Mouse (Mus musculus): ENCODE measurements around the gene Large2.

The Large2 gene

GRCm38 (mm10) chr2:92371971-92372690 is 2.5 kb downstream of the Large2 start:
- peak; percentile 38 for DNase-seq

DNA sequence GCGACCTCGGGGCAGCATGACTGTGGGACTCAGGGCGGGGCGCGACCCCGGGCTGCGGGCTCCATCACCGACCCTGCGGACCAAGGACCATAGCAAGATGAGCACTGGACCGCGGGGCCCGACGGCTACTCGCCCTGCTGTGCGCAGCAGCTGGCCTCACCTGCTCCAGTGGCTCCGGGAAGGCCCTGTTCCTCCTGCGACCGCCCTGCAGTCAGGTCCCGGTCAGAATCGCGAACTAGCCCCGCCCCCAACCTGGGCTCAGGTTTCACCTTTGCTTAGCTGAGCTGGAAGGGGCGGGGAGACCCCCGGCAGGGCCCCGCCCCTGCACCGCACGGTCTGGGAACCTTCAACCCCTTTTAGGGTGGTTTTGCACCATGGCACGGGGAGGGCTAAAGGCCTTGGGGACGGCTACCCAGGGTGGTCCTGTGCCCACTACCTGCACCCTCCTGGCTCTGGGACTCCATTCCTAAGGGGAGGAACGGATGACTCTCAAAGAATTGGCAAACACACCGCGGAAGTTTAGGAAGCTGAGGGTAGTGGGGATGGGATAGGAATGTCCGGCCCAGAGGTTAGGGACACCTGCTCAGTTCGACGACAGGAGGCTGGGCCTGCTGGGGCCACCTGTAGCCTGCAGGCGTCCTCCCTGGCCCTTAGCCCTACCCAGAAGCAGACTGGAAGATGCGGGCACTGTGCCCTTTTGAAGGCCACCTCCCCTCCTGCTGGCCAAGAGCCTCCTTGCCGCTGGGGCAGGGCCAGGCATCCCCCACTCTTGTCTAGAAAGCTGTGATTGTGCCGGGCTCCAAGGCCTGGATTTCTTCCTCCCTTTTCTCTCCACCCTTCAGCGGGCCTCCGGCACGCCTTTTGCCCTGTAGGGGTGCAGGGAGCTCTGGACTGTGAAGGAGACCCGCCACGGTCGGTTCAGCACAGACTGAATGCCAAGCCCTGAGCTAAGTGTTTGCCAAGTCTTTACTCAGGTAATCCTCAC is 3.6 kb downstream of the Large2 start:
- DNase-seq: peak; percentile 48

DNA sequence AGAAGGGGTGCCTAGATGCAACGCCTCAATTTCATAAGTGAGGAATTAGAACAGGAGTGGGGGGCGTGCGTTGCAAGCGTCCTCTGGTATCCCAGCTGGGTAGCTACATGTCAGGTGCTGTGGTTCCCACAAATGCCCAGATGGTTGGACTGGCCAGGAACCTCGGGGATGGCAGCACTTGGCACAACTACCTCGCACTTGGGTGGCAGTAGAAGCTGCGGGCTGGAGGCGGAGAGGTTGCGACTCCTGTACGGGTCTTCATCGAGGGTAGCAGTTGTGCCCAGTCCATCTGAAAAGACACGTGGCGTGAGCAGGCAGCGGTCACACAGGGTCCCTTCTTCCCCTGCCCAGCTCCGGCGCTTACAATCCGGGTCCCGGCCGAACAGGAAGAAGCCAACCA is 4.3 kb downstream of the Large2 start:
- DNase-seq: no peak

DNA sequence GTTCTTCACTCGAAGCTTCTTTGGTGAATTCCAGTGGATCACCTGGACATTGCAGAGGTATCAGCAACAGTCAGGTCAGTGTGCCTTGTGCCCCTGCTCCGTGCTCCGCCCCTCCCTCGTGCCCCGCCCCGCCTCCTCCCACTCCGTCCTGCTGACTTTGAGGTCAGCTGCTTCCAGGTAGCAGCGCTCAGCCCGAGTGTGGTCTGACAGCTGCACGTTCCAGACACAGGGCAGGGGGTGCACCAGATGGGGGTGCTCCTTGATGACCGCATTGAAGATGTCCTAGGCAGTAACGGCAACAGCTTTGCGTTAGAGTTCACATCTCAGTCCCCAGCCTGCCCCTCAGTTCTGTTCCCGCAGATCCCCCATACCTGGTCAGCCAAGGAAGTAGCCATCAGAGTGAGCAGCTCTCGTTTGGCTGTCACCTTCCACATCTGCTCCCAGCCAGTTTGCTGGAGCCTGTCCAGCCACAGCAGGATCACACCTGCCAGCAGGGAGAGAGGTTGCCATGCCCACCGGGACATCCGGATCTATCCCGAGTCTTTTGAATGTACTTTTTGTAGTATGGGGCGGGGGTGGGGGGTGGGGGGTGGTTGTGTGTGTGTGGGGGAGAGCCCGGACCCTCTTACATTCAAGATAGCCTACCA is 7.2 kb downstream of the Large2 start:
- DNase-seq: no peak

- no peak for DNase-seq
Measured at GRCm38 (mm10) chr2:92365568-92365967, 9.1 kb downstream of the Large2 start.

- DNase-seq: no peak
Measured at GRCm38 (mm10) chr2:92364086-92364485, 10.6 kb downstream of the Large2 start.

- DNase-seq: no peak
Measured at GRCm38 (mm10) chr2:92362571-92363228, 12.0 kb downstream of the Large2 start.

DNA sequence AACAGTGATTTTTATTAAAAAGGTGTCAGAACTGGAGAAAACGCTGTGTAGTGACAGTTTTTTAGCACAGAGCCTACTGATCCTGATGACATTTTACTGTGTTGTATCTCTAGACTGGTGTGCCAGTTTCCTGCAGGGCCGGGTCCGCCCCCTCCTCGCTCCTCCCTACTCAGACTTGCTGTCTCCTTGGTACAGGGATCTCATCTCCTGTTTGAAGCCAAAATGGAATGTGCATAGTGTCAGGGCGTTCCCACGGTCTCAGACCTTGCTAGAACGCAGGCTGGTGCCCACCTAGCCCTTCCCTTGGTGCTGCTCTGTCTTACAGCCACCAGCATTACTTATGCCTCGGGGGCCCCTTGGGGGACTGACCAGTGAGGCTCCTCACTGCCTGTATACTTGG is 12.9 kb downstream of the Large2 start:
- no peak for DNase-seq

DNA sequence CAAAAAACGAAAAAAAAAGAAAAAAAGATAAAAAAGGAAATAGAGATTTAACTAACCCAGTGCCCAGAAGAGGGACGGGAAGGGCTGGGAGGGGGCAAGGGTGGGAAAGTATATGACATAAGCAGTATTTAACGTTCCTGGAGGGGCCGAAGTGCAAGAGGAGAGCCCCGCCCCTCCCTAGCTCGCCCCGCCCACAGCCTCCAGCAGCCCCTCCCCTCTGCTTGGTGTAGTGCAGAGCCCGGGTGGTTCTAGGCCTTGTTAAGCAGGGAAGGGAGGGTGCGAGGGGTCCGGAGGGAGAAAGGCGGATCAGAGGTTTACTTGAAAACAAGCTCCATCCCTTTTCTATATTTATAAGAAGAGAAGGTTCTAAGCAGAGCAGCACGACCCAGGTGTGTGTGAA is 13.8 kb downstream of the Large2 start:
- no peak for DNase-seq

DNA sequence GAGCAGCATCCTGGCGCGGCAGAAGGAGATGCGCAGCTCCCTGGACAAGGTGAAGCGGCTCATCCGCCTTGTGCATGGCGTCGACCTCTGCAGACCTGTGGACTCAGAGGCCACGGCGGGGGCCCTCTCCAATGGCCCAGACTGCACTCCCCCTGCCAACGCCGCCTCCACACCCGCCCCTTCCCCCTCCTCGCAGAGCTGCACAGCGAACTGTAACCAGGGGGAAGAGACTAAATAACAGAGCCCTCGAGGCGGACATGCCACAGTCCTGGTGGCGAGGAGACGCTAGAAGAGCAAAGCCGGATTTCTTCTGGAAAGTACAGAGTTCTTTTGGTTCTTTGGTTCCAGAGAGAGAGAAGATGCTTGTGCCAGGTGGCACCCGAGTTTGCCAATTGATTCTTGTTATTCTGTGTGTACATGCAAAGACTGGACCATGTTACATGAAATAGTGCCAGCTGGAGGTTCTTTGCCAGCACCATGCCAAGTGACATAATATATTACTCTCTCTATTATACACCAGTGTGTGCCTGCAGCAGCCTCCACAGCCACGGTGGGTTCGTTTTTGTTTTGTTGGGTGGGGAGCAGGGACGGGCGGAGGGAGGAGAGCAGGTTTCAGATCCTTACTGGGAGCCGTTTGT is 14.4 kb downstream of the Large2 start:
- no peak for DNase-seq

DNA sequence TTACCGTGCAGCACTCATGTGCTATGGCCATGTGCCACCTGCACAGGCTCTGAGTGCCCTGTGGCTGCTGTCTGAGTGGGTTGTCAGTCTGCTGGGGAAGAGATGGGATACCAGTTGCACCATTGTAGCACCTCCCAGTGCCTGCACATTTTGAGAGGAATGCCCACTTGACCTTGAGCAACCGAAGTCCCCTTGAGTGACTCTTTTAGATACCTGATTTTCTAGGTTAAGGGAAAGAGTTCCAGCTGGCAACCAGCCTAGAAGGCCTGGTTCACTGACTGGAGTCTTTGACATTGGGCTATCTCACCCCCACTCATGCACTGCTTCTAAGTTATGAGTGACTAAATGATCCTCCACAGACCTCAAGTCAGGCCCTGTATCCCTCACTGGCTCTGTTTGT is 15.4 kb downstream of the Large2 start:
- no peak for DNase-seq

- DNase-seq: no peak
Measured at GRCm38 (mm10) chr2:92354224-92354623, 20.4 kb downstream of the Large2 start.

- DNase-seq: no peak
Measured at GRCm38 (mm10) chr2:92353402-92353801, 21.3 kb downstream of the Large2 start.

- no peak for DNase-seq
Measured at GRCm38 (mm10) chr2:92350686-92351085, 24.0 kb downstream of the Large2 start.

DNA sequence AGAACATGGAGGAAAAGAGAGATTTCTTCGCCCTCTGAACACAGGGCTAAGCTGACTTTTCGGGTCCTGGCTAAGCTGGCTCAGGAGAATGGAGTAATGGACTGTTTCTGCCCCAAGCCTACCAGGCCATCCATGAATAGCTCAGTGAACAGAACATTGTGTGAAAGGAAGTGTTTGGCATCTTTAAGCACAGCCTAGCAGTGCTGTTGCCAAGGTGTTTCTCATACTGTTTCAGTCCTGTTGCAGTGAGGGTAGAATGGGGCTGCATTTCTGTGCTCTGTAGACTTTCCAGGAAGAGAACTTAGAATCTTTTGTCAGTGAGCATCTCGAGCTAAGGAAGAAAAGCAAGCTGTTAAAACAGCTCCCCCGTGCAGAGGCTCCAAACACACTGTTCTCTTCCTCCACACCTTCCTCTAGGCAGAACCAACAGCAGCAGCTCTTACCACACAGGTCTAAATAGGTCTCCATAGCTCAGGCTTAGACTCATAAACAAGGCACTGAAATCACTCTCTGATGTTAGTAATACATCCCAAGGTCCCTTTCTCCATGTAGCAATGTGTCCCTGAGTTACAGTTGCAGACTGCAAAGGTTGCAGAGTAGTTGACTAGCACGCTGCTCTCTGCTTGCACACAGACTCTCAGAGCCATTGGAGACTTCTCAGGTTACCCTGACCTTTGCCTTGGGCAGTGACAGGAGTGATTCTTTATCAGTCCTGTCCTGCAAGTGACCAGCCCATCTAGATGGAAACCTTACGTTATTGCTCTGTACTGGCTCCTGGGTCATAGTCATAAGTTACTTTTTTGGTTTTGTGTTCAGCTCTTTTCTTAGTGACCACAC is 24.9 kb downstream of the Large2 start:
- no peak for DNase-seq

DNA sequence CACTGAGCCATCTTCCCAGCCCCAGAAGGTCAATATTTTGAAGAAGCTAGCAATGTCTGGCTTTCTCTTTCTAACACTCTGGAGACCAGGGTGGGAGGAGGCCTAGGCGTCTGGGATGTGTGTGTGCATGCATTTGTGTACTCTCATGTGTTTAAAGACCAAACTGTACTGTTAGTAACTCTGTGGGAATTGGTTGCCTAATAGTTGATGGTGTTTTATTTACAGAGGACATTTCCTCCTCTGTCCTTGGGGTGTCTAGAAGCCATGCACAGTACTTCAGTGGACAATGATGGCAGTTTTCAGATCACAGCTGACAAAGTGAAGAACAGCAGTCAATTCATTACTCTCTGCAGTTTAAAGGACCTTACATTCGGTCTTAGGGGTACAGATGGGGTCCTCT is 27.5 kb downstream of the Large2 start:
- no peak for DNase-seq

GRCm38 (mm10) chr2:92342418-92342817 is 32.3 kb downstream of the Large2 start:
- DNase-seq: no peak

DNA sequence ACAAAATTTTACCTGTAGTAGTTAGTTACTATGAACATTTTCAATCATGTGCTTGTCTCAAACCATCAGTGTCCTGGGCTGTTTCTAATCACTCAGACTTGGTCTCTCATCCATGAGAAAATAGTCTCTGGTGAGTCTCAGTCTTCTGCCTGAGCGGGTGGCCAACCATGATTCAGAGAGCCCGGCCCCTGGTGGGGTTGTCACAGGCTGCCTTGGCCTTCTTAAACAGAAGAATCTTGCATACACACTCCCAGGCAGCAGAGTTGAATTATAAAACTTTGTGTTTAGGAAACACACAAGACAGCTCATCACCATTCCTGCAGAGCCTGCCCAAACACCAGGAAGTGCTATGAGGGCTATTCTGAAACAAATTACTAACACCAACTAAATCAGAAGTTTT is 42.8 kb downstream of the Large2 start:
- no peak for DNase-seq

DNA sequence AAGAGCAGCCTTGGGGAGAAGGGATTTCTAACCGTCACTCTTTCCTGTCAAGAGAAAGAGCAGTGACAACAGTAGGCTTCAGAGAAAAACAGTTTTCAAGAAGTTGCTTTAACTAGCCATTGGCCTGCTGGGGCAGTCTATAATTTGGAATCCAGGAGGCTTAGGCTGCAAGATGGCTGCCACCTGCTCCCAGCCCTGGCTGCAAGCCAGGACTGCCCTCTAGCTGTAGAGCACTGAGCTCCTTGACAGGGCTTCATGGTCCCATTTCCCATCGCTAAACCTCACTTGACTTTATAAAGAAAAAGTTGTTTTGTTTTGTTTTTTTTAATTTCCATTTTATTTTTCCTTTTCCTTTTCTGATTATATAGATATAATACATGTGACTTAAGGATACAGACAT is 43.3 kb downstream of the Large2 start:
- DNase-seq: peak; percentile 48

GRCm38 (mm10) chr2:92330840-92331239 is 43.8 kb downstream of the Large2 start:
- DNase-seq: peak; percentile 69

DNA sequence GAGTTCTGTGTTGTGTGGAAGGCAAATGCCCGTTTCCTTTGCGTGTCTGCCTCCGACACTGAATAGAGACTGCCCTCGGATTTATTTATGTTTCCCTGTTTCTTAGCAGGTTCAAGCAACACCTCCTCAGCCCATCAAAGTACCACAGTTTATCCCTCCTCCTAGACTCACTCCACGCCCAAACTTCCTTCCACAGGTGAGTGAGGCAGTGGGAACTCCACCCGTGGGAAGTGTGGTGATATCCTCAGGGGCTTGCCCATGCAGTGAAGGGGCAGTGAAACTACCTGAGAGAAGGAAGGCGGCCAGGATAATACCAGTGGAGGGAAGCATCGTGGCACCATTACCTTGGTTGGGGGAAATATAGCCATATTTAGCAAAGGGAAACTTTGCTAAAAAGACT is 46.5 kb downstream of the Large2 start:
- DNase-seq: no peak

DNA sequence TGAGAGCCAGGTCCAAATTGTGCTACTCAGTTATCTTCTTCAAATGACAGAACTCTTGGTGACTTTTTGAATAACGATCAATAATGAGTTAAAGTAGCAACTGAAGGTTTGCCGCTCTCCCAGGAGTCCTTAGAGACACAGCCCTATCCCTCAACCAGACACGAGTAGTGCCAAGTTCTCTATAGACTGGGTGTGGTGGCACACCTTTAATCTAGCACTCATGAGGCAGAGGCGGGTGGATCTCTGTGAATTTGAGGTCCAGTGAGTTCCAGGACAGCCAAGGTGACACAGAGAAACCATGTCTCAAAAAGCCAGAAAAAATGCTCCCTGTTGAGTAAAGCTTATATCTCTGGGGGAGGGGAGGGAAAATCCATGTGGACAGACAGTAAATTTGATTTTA is 47.1 kb downstream of the Large2 start:
- DNase-seq: no peak

All from retina, postnatal 1 day (tissue).